Mouse (Mus musculus) C2C12 (cell line): Measurements from ENCODE around the gene Sugt1. TPM values are rescaled to one million over a fixed set of nuclear protein-coding genes. Genes with fewer than 3 reads are reported as not detected.

Experiments
- H3K27me3 ChIP-seq: one replicate; pipeline ENCODE4 v1.6.1; 2011; ENCODE audit not compliant: control insufficient read depth, insufficient read depth, insufficient read length
- H3K36me3 ChIP-seq: one replicate; pipeline ENCODE4 v1.6.1; 2011; ENCODE audit not compliant: control insufficient read depth, insufficient read depth
- H3K4me3 ChIP-seq: one replicate; pipeline ENCODE4 v1.5.1; 2011; ENCODE audit warnings: mild to moderate bottlenecking, control low read depth; ENCODE audit not compliant: poor library complexity, insufficient read depth, severe bottlenecking
- H3K79me2 ChIP-seq: one replicate; pipeline ENCODE4 v1.6.1; 2011; ENCODE audit not compliant: control insufficient read depth, insufficient read depth
- H3K79me3 ChIP-seq: one replicate; pipeline ENCODE4 v1.6.1; 2011; ENCODE audit warnings: low read depth, control low read depth
- H3ac ChIP-seq: one replicate; pipeline ENCODE3; 2011; ENCODE audit warnings: low read depth; ENCODE audit not compliant: control insufficient read depth, insufficient read length
- CEBPB ChIP-seq: IDR thresholded peaks from one replicate; pipeline ENCODE4 v1.6.1; 2011; ENCODE audit warnings: low read depth, mild to moderate bottlenecking, control low read depth, moderate library complexity
- CTCF ChIP-seq: IDR thresholded peaks from one replicate; pipeline ENCODE4 v1.5.1; 2011; ENCODE audit not compliant: control insufficient read depth, insufficient read depth, insufficient read length
- FOSL1 ChIP-seq: IDR thresholded peaks from one replicate; pipeline ENCODE4 v1.8.0; 2011; ENCODE audit warnings: mild to moderate bottlenecking, low read length; ENCODE audit not compliant: poor library complexity, insufficient read depth, severe bottlenecking
- MAX ChIP-seq: IDR thresholded peaks from one replicate; pipeline ENCODE4 v1.6.1; 2011; ENCODE audit warnings: mild to moderate bottlenecking, control low read depth
- MYOD1 ChIP-seq: IDR thresholded peaks from one replicate; pipeline ENCODE4 v1.6.1; 2011; ENCODE audit warnings: low read depth; ENCODE audit not compliant: control insufficient read depth, insufficient read length
- MYOG ChIP-seq: IDR thresholded peaks from one replicate; pipeline ENCODE4 v1.6.1; 2011; ENCODE audit not compliant: control insufficient read depth, insufficient read length; ENCODE audit errors: extremely low read depth
- USF1 ChIP-seq: IDR thresholded peaks from one replicate; pipeline ENCODE4 v1.6.1; 2011; ENCODE audit warnings: low read depth, mild to moderate bottlenecking, control low read depth, moderate library complexity
- polyA plus RNA-seq: library from polyadenylated mRNA; unstranded; fragments of >200 nt; fragmentation: generic; extraction: Trizol; gene quantifications from one replicate; pipeline ENCODE4 v1.2.1, GENCODE M21; 2012; ENCODE audit warnings: missing spikeins

Gene Sugt1
- polyA plus RNA-seq, 1 experiment = 68.8 TPM

GRCm38 (mm10) chr14:79586499-79587138 is 872 bp upstream of the Sugt1 start:
- peak overlapping the region; percentile 56 for H3ac ChIP-seq
- no peaks in the 10 kb centered on the region for H3K27me3 ChIP-seq
- TF ChIP-seq CEBPB = no peak
- no peak for TF ChIP-seq MYOD1
- TF ChIP-seq CTCF = no peak
- no peak for TF ChIP-seq USF1
- no peak for TF ChIP-seq MAX
- TF ChIP-seq FOSL1 = no peak
- no peak for TF ChIP-seq MYOG

DNA sequence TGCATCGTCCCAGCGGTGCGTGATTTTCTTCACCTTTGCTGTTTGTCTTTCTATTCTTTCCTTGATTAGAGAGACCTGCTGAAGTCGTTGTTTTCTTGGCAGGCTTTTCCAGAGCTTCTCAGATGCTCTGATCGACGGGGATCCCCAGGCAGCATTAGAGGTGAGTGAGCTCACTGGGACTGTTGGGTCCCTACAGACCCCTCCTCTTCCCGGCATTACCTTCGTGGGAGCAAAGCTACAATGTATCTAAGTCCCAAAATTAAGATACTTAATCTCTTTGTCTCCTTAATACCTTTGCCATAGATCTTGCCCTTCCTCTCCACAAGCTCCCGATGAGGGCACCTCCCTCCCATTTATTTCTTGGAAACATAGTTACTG is 350 bp downstream of the Sugt1 start:
- Histone ChIP-seq H3K79me2 (peaks cover 53% of the 10 kb centered on the region), H3K79me3 (peaks cover 44% of the 10 kb centered on the region), H3K36me3 (peaks cover 17% of the 10 kb centered on the region), H3K4me3 (peak overlapping the region; percentile 71), H3ac (peak overlapping the region; percentile 71), H3K27me3 (no peaks in the 10 kb centered on the region)
- TF ChIP-seq MAX (no peak), MYOG (no peak), CTCF (no peak), CEBPB (no peak), FOSL1 (no peak), USF1 (no peak), MYOD1 (no peak)

More at GRCm38 (mm10) chr14:79586499-79587138, 872 bp upstream of the Sugt1 start:
- Histone ChIP-seq H3K79me2 (peaks cover 41% of the 10 kb centered on the region), H3K79me3 (peaks cover 35% of the 10 kb centered on the region), H3K4me3 (peak overlapping the region; percentile 71), H3K36me3 (peaks cover 9% of the 10 kb centered on the region)

DNA sequence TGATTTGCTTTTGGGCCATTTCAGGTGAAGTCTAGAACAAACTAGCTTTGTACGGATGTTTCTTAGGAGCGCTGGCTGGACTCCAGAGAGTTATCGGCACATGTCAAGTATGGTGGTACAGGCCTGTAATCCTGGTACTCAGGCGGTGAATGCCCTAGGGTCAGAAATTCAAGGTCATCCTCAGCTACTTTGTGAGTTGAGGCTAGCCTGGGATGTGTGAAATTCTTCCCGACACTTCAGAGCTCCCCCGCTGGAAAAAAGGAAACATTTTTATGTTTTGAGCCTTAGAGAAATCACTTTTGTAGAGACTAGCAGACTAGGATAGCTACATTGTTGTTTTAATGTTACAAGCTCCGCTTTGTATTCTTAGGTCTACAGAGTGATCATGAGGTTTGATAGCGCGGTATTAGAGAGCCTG is 1.1 kb downstream of the Sugt1 start:
- Histone ChIP-seq H3K79me2 (peaks cover 59% of the 10 kb centered on the region), H3ac (peak overlapping the region; percentile 53), H3K36me3 (peaks cover 17% of the 10 kb centered on the region), H3K79me3 (peaks cover 45% of the 10 kb centered on the region), H3K4me3 (peak overlapping the region; percentile 71), H3K27me3 (no peaks in the 10 kb centered on the region)
- TF ChIP-seq MYOG = no peak
- TF ChIP-seq CTCF = no peak
- TF ChIP-seq MAX = no peak
- TF ChIP-seq CEBPB = no peak
- no peak for TF ChIP-seq FOSL1

GRCm38 (mm10) chr14:79589401-79589800 is 1.9 kb downstream of the Sugt1 start:
- H3K79me3 ChIP-seq = peaks cover 52% of the 10 kb centered on the region
- no peak overlapping the region for H3ac ChIP-seq
- peaks cover 67% of the 10 kb centered on the region for H3K79me2 ChIP-seq
- H3K4me3 ChIP-seq = no peak overlapping the region
- TF ChIP-seq FOSL1 (no peak), MYOG (no peak), MYOD1 (no peak), USF1 (no peak), MAX (no peak), CEBPB (no peak), CTCF (no peak)
- H3K36me3 ChIP-seq = peaks cover 24% of the 10 kb centered on the region
- no peaks in the 10 kb centered on the region for H3K27me3 ChIP-seq

GRCm38 (mm10) chr14:79590916-79591315 is 3.4 kb downstream of the Sugt1 start:
- no peaks in the 10 kb centered on the region for H3K27me3 ChIP-seq
- no peak overlapping the region for H3ac ChIP-seq
- peaks cover 58% of the 10 kb centered on the region for H3K79me3 ChIP-seq
- H3K36me3 ChIP-seq = peaks cover 39% of the 10 kb centered on the region
- H3K4me3 ChIP-seq = no peak overlapping the region
- no peak for TF ChIP-seq MAX
- no peak for TF ChIP-seq MYOD1
- TF ChIP-seq CTCF = no peak
- no peak for TF ChIP-seq CEBPB
- no peak for TF ChIP-seq MYOG
- no peak for TF ChIP-seq USF1
- no peak for TF ChIP-seq FOSL1
- H3K79me2 ChIP-seq = peaks cover 79% of the 10 kb centered on the region

DNA sequence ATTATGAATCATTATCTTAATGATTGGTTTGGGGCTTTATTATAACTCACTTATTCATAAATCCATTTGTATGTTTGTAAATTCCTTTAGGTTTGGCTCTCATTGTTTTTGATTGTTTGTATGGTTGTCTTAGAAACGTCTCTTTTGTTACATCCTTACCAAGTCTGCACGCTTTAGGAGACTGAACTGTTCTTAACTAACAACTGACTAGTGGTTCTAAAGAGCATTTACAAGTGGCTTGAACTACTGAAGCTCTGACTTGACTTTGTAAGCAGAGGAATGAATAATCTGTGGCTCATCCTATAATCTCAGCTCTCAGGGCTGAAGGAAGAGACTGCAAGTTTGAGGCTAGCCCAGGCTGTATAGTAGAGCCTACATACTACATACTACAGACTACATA is 4.1 kb downstream of the Sugt1 start:
- H3K36me3 ChIP-seq = peaks cover 46% of the 10 kb centered on the region
- TF ChIP-seq MYOG (no peak), USF1 (no peak), MYOD1 (no peak), FOSL1 (no peak), CEBPB (no peak), MAX (no peak), CTCF (no peak)
- H3K27me3 ChIP-seq = no peaks in the 10 kb centered on the region
- H3K4me3 ChIP-seq = no peak overlapping the region
- no peak overlapping the region for H3ac ChIP-seq
- peaks cover 57% of the 10 kb centered on the region for H3K79me3 ChIP-seq
- peaks cover 79% of the 10 kb centered on the region for H3K79me2 ChIP-seq
